Mouse (Mus musculus) megakaryocyte, embryonic 14.5 days (primary cell): ENCODE data around the gene Serpinb6c. TPM values are rescaled to one million over a fixed set of nuclear protein-coding genes. Genes with fewer than 3 reads are reported as not detected.
"Not testable (repeated sequence)": the region's sequence is repeated elsewhere in the genome, so short reads cannot be mapped to it uniquely, and the experiment has no call there.

Source experiments
- H3K27me3 ChIP-seq: replicated peaks from 2 replicates; pipeline ENCODE3; 2012; ENCODE audit warnings: inconsistent platforms
- H3K36me3 ChIP-seq: replicated peaks from 2 replicates; pipeline ENCODE3; 2012; ENCODE audit warnings: low read length, inconsistent platforms, mixed read lengths
- H3K4me1 ChIP-seq: 2 replicates; pipeline ENCODE4 v1.6.1; 2012; ENCODE audit warnings: inconsistent platforms
- H3K4me3 ChIP-seq: replicated peaks from 2 replicates; pipeline ENCODE3; 2012; ENCODE audit warnings: moderate library complexity, mild to moderate bottlenecking, inconsistent platforms
- H3K9me3 ChIP-seq: 2 replicates; pipeline ENCODE4 v1.6.1; 2012; ENCODE audit warnings: inconsistent platforms
- FLI1 ChIP-seq: IDR thresholded peaks from 2 replicates; pipeline ENCODE4 v1.6.1; 2012; ENCODE audit warnings: low read length, inconsistent platforms, mixed read lengths
- GATA1 ChIP-seq: IDR thresholded peaks from 3 replicates; pipeline ENCODE4 v1.6.1; 2012; ENCODE audit warnings: mixed read lengths, low read length, inconsistent platforms, borderline replicate concordance
- polyA plus RNA-seq: library from polyadenylated mRNA; stranded (reverse); fragments of >175 nt; gene quantifications from 2 replicates; pipeline ENCODE4 v1.2.3, GENCODE M21; 2012; ENCODE audit warnings: low replicate concordance; ENCODE audit not compliant: insufficient read depth

Serpinb6c gene
- polyA plus RNA-seq, result not detected in 2 replicates

- Histone ChIP-seq H3K9me3 (no peaks in the 10 kb centered on the region), H3K36me3 (no peaks in the 10 kb centered on the region), H3K4me3 (no peak within 1 kb of the TSS), H3K27me3 (peaks cover 18% of the 10 kb centered on the region), H3K4me1 (no peaks in the 10 kb centered on the region)
- TF ChIP-seq GATA1, result no peak
- TF ChIP-seq FLI1, result no peak
These were observed at the start of gene Serpinb6c for GRCm38 (mm10) chr13:33905176-33905954. Gene Serpinb6c, minus strand, starts transcription at chr13:33905708.

DNA sequence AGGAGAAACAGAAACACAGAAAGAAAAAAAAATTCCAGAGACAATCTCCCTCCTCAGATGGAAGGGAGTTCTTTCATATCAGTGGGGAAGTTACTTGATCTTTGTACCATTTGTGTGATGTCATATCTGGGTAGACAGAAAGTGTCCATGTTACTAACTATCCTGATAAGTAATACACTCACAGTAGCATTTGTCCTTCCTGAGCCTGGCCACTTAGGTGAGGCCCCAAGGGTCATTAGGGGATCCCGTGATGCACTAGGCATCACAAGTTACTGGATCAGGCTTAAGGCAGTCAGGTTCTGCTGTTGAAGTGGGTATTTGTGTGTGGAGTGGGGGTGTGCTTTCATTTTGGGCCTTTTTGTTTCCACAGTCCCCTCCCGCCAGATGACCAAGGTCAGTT lies 47.4 kb upstream of the Serpinb6c start:
- H3K27me3 ChIP-seq, result no peaks in the 10 kb centered on the region
- H3K4me1 ChIP-seq, result peaks cover 16% of the 10 kb centered on the region
- TF ChIP-seq FLI1 (no peak), GATA1 (no peak)
- H3K36me3 ChIP-seq, result no peaks in the 10 kb centered on the region
- no peaks in the 10 kb centered on the region for H3K9me3 ChIP-seq
- H3K4me3 ChIP-seq, result no peak overlapping the region

DNA sequence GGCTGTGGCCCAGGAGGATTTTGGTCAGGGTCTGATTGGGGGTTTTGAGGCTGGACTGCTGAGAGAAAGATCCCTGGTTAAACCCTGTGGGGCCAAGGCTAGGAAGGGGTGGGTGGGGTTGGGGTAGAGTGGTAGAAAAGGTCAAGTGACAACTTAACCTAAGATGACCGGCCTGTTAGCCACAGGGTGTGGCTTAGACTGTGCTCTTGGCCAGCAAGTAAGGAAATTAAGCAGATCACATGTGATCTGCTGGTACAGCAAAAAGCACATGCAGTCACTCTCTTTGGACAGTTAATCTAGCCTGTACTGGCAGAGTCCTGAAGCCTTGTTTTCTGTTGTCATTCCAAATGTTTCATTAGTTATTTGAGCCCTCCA lies 46.6 kb upstream of the Serpinb6c start:
- Histone ChIP-seq H3K27me3 (no peaks in the 10 kb centered on the region), H3K4me1 (peaks cover 16% of the 10 kb centered on the region), H3K9me3 (no peaks in the 10 kb centered on the region), H3K4me3 (no peak overlapping the region), H3K36me3 (no peaks in the 10 kb centered on the region)
- TF ChIP-seq FLI1 (no peak), GATA1 (no peak)

DNA sequence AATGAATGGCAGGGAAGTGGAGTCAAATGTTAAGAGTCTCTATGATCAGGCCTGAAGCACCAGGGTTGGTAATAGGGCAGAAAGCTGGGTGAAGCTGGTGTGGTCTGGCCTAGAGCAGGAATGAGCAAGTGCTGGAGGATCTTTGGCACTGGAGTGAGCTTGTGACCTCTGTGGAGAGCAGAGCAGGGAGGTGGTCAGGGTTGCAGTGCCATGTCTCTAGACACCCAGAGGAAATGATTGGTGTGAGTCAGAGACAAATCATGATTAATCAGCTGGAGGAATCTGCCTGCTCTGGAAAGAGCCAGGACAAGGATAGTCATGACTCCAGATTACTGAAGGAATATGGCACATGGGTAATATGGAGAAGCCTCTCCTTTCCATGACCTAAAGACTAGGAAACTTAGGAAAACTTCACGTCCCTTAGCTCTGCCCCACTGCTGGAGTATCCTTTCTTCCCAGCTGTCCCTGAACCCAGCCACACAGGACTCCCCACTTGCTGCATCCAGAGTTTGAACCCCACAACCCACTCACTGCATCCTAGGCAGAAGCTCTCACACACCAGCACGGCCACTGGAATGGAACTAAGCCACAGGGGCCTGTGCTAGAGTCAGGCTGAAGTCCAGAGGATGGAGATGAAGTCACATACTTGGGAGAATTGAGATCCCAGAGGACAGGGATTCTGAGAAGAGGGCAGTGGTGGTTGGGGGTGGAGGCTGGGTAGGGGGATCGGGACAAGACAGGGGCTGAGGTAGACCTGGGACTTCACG lies 46.0 kb upstream of the Serpinb6c start:
- no peak overlapping the region for H3K4me3 ChIP-seq
- TF ChIP-seq GATA1 (no peak), FLI1 (no peak)
- H3K4me1 ChIP-seq, result peaks cover 16% of the 10 kb centered on the region
- H3K27me3 ChIP-seq, result no peaks in the 10 kb centered on the region
- H3K9me3 ChIP-seq, result no peaks in the 10 kb centered on the region
- no peaks in the 10 kb centered on the region for H3K36me3 ChIP-seq

GRCm38 (mm10) chr13:33942212-33942779 lies 36.8 kb upstream of the Serpinb6c start:
- peaks cover 5% of the 10 kb centered on the region for H3K36me3 ChIP-seq
- H3K27me3 ChIP-seq, result no peaks in the 10 kb centered on the region
- H3K4me1 ChIP-seq, result peaks cover 12% of the 10 kb centered on the region
- TF ChIP-seq FLI1 (no peak), GATA1 (no peak)
- no peak overlapping the region for H3K4me3 ChIP-seq
- no peaks in the 10 kb centered on the region for H3K9me3 ChIP-seq

DNA sequence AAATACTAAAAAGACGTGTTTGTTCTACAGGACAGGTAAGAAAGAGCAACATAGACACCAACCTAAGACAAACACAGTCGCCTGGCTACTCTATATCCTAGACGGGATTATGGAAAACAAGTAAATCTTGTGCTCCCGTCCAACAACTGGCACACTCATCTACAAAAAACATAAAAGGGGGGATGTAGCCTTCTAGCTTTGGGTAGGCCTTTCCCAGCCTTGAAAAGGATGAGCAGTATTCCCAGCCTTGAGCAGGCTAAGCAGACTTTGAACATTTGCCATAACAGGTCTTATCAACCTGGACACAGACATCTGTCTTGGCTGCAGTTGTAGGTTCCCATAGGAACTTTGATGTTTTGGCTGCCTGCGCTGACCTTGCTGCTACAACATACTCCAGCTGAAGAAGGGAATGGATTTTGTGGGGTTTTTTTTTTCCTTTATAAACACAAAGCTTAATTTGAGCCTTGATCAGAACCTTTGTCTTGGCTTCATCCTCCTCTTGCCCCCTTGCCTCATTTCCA lies 35.8 kb upstream of the Serpinb6c start:
- H3K36me3 ChIP-seq, result peaks cover 5% of the 10 kb centered on the region
- no peaks in the 10 kb centered on the region for H3K9me3 ChIP-seq
- peaks cover 21% of the 10 kb centered on the region for H3K4me1 ChIP-seq
- no peaks in the 10 kb centered on the region for H3K27me3 ChIP-seq
- TF ChIP-seq GATA1, result no peak
- no peak for TF ChIP-seq FLI1
- no peak overlapping the region for H3K4me3 ChIP-seq

DNA sequence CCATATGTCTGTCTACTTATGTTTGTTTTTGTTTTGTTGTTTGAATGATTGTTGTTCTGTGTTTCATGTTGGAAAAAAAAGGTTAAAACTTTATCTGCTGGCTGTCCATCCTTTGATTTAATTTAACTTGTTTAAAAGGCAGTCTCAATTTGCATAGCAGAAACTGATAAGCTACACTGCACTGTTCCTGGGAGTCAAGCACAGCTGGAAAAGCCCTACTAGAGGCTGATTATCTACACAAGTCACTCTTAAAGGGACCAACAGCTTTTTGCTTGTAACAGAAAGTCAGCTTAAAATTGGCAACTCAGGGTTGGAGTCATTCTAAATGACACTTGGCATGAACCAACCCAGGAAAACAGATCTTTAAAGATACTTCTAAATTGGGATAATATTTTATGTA lies 32.1 kb upstream of the Serpinb6c start:
- H3K4me3 ChIP-seq, H3K27me3 ChIP-seq, H3K9me3 ChIP-seq: not testable (repeated sequence)
- H3K36me3 ChIP-seq, result peaks cover 15% of the 10 kb centered on the region
- peaks cover 45% of the 10 kb centered on the region for H3K4me1 ChIP-seq

GRCm38 (mm10) chr13:33937151-33937550 lies 31.6 kb upstream of the Serpinb6c start:
- Histone ChIP-seq H3K9me3 (no peaks in the 10 kb centered on the region), H3K4me1 (peaks cover 46% of the 10 kb centered on the region), H3K4me3 (no peak overlapping the region), H3K27me3 (no peaks in the 10 kb centered on the region), H3K36me3 (peaks cover 20% of the 10 kb centered on the region)
- TF ChIP-seq GATA1 (no peak), FLI1 (no peak)

GRCm38 (mm10) chr13:33935465-33936181 lies 30.1 kb upstream of the Serpinb6c start:
- peaks cover 29% of the 10 kb centered on the region for H3K36me3 ChIP-seq
- no peaks in the 10 kb centered on the region for H3K27me3 ChIP-seq
- peak overlapping the region; percentile 95 for H3K4me3 ChIP-seq
- H3K4me1 ChIP-seq, result peaks cover 59% of the 10 kb centered on the region
- H3K9me3 ChIP-seq, result no peaks in the 10 kb centered on the region
- TF ChIP-seq GATA1, result no peak
- TF ChIP-seq FLI1, result no peak
